Mouse (Mus musculus) megakaryocyte, embryonic 14.5 days (primary cell): ENCODE data around the gene Uqcc1.

Experiments used
- FLI1 ChIP-seq: IDR thresholded peaks from 2 replicates; pipeline ENCODE4 v1.6.1; 2012; ENCODE audit warnings: low read length, inconsistent platforms, mixed read lengths
- GATA1 ChIP-seq: IDR thresholded peaks from 3 replicates; pipeline ENCODE4 v1.6.1; 2012; ENCODE audit warnings: mixed read lengths, low read length, inconsistent platforms, borderline replicate concordance

DNA sequence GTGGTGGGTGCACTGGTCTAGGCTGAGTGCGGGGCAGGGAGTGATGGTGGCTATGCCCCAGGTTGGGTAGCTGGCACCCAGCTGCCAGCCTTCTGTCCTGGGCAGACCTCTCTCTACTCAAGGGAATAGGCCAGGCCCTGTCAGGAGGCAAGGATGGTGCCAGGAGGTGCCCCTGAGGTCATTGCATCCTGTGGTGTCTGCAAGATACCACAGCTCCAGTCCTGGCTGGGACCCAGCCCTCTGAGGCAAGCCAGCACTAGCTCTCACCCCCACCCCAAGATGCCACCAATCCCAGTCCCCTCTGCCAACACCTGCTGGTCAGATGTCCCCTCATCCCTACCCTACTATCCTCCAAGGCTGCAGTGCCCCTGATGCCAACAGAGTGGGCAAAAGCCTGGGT lies 113.9 kb downstream of the Uqcc1 start:
- TF ChIP-seq GATA1 (no peak), FLI1 (no peak)
